Mouse (Mus musculus) neural tube, embryonic 10.5 days (tissue): ENCODE data around the gene F2r.

ENCODE experiments used
- DNase-seq: peaks from one replicate; pipeline ENCODE4 v3.0.0-alpha.2; 2017; ENCODE audit warnings: low spot score; ENCODE audit errors: extremely low spot score

F2r gene

GRCm38 (mm10) chr13:95632144-95632543 is 13.9 kb upstream of the F2r start:
- no peak for DNase-seq

DNA sequence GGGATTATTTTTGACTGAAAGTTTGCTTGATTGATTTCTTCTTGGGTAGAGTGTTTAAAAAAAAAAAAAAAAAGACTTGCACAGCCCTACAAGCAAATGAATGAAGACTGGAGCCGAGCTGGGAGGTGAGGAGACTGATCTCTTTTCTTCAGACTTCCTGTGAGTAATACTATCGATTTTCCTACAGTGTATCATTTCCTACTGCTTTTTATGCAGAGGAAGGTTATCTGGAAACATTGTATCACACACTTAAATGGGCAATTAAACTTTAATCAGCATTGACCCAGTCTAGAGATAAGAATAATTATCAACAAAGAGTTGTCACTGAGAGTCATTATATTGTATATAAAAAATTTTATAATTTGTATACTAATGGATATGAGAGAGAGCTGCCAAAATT is 12.5 kb upstream of the F2r start:
- no peak for DNase-seq

DNA sequence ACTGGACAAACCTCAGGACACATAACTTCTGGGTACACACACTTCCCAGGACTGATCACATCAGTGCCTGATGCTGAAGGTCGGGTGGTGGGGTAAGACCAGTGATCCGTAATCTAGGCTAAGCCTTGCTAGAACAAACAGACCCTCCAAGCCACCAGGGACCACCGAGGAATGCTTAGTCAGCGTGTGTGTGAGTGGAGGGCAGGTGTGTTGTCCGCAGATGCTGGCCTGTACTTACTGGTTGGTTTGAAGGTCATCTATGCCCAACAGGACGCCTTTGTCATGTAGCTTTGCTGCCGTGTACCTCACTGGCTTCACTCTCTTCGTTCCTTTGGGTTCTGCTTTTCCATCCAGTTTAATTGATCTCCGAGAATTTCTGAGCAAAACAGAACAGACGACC is 11.5 kb upstream of the F2r start:
- no peak for DNase-seq

DNA sequence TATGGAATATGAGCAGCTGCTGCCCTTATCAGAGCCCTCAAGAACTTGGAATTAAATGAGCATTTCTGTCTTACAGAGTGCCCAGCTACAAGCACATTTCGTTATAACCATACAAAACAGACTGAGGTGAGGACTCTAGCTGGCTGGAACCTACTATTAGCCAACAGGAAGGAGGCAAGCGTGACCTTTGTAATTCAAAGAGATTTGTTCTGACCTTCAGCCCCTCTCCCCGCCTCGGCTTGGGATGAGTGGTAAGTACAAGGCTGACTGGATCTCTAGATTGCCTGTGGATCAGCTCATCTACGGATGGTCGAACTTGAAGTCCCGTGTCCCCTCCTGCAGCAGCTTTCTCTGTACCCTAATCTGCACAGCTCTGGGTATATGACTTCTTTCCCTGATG is 8.4 kb upstream of the F2r start:
- no peak for DNase-seq

GRCm38 (mm10) chr13:95623042-95623441 is 4.8 kb upstream of the F2r start:
- DNase-seq: no peak

DNA sequence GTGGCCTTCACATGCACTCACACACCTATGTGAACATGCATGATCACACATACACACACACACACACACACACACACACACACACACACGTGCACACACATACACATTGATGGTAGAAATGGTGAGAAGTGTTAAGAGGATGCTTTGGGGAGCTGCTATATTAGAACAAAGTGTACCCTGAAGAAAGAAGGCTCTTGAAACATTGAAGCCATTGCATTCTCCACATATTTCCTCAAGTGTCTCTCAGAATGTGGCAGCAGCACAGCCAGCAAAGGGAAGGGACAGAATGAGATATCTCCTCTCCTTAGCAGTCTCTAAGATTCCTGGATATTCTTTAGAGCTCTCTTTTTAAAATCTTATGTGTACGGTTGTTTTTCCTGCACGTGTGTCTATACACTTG is 3.3 kb upstream of the F2r start:
- DNase-seq: no peak

DNA sequence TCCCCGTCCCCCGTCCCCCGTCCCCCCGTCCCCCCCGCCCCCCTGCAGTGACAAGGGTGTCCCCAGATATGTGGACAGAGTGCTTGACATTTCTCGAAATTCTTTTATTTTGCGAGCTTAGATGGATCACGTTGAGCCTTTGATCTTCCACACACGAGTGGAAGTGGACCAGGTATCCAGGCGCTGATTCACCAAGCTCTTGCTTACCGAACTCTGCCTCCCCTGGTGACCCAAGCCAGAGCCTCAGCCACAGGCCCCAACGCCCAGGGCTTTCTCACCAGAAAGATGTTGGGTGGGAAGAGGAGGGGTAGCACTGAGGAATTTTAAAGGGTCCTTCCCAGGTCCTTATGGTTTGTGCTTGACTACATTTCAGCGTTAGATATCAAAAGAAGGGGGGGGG is 572 bp upstream of the F2r start:
- DNase-seq: no peak

DNA sequence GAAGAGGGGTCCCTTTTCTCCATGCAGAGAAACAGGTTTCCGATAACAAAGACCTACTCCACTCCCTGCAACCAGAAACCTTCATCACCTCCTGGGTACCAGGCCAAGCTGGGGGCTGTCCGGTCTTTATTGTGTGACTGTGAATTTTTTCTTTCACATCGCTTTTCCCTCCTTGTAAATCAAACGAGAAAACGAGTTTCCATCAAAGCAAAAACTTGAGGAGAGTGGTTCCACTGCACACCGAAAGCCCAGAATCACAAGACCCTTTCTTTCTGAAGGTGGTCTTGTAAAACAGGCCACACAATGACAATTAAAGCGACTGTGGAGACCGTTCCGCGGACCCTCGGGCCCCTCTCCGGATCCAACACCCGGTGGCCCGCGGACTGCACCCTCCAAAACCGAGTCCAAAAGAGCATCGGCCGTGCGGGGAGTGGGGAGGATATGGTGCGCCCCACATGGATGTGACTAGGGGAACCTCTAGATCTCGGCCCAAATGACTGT is 566 bp downstream of the F2r start:
- peak; percentile 62 for DNase-seq

DNA sequence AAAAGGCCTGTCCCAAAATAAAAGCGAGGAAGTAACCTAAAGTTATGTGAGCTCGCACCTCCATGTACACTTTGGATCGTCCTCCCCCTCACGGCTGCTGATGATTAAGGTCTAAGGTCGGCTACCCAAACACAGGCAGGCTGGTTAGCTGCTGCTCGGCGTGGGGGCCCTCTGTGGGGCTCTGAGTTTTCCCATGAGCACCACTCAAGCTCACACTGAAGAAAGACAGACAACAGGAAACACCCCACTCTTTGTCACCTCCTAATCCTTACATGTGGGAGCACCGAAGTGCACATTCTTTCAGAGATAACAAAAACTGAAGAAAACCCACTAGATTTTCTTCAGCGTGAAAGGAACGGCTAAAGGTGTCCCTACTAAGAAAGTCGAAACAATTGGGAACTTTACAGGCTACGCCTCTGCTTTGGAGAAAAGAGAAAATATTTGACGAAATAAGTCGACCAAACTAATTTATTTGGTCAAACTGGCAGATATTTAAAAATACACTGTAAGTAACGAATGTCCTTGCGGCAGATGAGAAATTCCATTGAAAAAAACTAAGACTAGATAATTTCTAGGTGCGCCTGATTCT is 1.1 kb downstream of the F2r start:
- DNase-seq: no peak

DNA sequence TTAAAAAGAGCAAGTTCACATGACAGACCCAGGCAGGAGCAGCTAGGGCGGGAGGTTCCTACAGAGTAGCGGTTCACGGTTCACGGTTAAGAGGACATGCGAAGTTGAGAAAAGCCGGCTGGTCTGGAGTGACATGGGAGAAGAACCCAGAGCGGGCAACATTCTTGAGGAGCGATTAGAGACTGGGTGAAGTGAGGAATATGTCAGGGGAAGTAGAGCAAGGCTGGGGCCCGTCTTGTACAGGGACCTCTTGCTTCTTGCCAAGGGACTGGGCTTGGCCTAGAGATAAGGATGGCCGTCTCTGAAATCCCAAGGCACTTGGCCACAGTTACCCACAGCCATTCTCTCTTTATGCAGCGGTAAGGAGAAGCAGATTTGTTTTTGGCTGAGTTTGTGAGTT is 1.8 kb downstream of the F2r start:
- no peak for DNase-seq

DNA sequence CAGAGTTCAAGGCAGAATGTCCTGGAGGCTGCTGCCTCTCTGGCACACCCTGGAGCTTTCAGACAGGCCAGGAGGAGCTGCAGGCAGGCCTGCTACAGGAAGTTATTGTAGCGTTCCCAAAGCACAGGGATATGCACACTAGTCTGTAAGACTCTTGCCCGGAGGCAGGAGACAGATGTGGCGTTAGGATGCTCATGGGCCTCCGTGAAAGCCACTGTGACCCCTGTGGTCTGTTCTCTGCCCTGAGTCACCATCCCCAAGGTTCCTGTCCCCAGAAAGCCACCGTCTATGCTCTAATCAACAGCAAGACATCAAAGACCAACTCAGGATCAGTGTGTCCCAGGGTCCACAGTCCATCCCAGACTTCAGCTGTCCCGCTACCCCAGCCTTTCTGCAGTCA is 3.5 kb downstream of the F2r start:
- no peak for DNase-seq

GRCm38 (mm10) chr13:95612243-95612642 is 6.0 kb downstream of the F2r start:
- DNase-seq: no peak

DNA sequence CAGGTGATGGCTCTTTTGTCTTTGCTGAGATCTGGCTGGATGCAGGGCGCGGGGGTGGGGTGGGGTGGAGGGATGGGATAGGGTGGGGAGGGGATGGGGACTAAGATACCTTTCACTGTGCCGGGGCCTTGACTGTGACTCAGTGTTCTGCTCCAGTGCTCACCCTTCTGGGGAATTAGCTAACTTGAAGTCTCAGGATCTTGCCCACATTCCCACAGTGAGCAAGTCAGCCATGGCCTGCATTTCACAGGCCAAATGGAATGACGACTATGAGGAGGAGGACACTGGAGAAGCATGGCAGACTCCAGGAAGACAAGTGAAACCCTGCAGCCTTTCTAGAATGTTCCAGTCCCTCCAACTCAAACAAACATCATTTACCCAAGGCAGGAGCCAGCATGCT is 6.5 kb downstream of the F2r start:
- no peak for DNase-seq

GRCm38 (mm10) chr13:95610786-95611562 is 7.3 kb downstream of the F2r start:
- no peak for DNase-seq

DNA sequence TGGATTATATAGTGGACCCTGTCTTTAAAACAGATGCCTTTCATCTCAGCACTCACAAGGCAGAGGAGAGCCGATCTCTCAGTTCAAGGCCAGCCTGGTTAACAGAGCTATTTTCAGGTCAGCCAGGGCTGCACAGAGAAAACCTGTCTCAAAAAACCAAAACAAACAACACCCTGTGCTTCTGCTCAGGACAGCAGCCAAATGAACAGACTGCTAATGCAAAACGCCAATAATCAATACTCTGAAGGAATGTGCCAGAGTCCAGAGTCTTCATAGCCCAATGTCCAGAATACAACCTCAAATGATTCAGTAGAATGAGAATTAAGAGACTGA is 9.2 kb downstream of the F2r start:
- no peak for DNase-seq

GRCm38 (mm10) chr13:95608416-95609087 is 9.7 kb downstream of the F2r start:
- no peak for DNase-seq

GRCm38 (mm10) chr13:95607019-95607418 is 11.3 kb downstream of the F2r start:
- DNase-seq: no peak

DNA sequence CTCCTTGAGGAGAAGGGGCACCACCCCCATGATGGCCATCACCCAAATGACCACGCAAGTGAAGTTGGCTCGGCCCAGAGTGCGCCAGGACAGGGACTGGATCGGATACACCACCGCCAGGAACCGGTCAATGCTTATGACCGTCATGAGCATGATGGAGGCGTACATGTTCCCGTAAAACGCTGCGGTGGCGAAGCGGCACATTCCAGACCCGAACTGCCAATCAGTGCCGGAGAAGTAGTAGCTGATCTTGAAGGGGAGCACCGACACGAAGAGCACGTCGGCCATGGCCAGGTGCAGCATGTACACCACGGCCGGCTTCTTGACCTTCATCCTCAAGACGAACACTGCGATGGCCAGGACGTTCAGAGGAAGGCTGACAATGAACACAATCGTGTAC is 14.0 kb downstream of the F2r start:
- no peak for DNase-seq

GRCm38 (mm10) chr13:95599833-95600359 is 18.4 kb downstream of the F2r start:
- DNase-seq: no peak

- DNase-seq: no peak
Observed at GRCm38 (mm10) chr13:95598232-95598920, 19.9 kb downstream of the F2r start.

GRCm38 (mm10) chr13:95597578-95597977 is 20.7 kb downstream of the F2r start:
- no peak for DNase-seq

DNA sequence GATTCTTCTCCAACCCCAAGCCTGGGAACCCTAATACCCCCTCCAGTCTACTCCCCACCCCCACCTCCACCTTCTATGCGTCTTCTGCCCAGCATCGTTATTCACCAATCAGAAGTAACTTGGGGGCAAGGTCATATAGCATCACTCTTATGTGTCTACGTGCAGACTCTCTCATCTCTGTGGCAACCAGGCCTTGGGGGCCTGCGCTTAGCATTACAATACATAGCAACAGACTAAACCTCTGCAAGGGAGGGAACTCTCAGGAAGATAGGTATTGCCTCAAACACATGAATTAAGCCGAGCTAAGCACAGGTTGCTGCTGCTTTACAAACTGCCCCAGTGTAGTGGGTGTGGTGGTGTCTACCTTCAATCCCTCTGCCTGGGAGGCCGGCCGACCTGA is 21.6 kb downstream of the F2r start:
- no peak for DNase-seq
